Mouse (Mus musculus) spleen, adult 2 months (tissue): ENCODE measurements at regions not wholly inside any gene's neighbourhood (a gene's known extent, or its start where the extent isn't known, plus 50 kb on each side); places are given as distances from the start of the nearest gene placed in this dataset.

ENCODE experiments used
- DNase-seq, 2 experiments: peaks; one replicate each; pipeline versions ENCODE4 v3.0.0 to v3.0.0-alpha.2; 2012 to 2021; ENCODE audit warnings: low spot score in 2 of 2, low read depth in 1 of 2
- H3K27ac ChIP-seq: fragments of 200-500 bp; 2 replicates; pipeline ENCODE4 v1.5.1; 2012; ENCODE audit warnings: low read length, inconsistent platforms; ENCODE audit not compliant: insufficient read depth
- H3K27me3 ChIP-seq: fragments of 200-500 bp; 2 replicates; pipeline ENCODE4 v1.6.1; 2012; ENCODE audit warnings: mild to moderate bottlenecking, moderate library complexity, low read length, inconsistent platforms; ENCODE audit not compliant: control insufficient read depth, insufficient read depth
- H3K36me3 ChIP-seq: fragments of 200-500 bp; 2 replicates; pipeline ENCODE4 v1.6.1; 2012; ENCODE audit warnings: mild to moderate bottlenecking, low read length, inconsistent platforms; ENCODE audit not compliant: control insufficient read depth, insufficient read depth
- H3K4me1 ChIP-seq: fragments of 200-500 bp; 2 replicates; pipeline ENCODE4 v1.6.1; 2011; ENCODE audit warnings: inconsistent platforms; ENCODE audit not compliant: control insufficient read depth, insufficient read depth, insufficient read length
- H3K4me3 ChIP-seq: fragments of 200-500 bp; 2 replicates; pipeline ENCODE4 v1.5.1; 2011; ENCODE audit warnings: mild to moderate bottlenecking, inconsistent platforms; ENCODE audit not compliant: insufficient read depth, insufficient read length; ENCODE audit errors: extremely low read depth
- CTCF ChIP-seq: fragments of 200-500 bp; IDR thresholded peaks from 2 replicates; pipeline ENCODE4 v1.5.1; 2011; ENCODE audit warnings: mild to moderate bottlenecking, inconsistent platforms; ENCODE audit not compliant: insufficient read depth, insufficient read length, insufficient replicate concordance; ENCODE audit errors: extremely low read depth
- POLR2A ChIP-seq: fragments of 200-500 bp; IDR thresholded peaks from 2 replicates; pipeline ENCODE4 v1.6.1; 2011; ENCODE audit warnings: low read depth, low read length, inconsistent platforms
- WGBS: fragments of 180-500 bp; shearing (Covaris S2); methylation state at CpG from one replicate; pipeline ENCODE4 v1.1.7; 2018; 5-methylcytosine and 5-hydroxymethylcytosine counted together

- Histone ChIP-seq H3K27ac (no peak overlapping the region), H3K27me3 (no peaks in the 10 kb centered on the region), H3K4me3 (no peak overlapping the region), H3K36me3 (no peaks in the 10 kb centered on the region), H3K4me1 (no peaks in the 10 kb centered on the region)
- no peak for DNase-seq
- WGBS = 83% methylated on average over 2 of the region's 2 CpGs
- TF ChIP-seq CTCF (no peak), POLR2A (no peak)
Measured at GRCm38 (mm10) chr2:178708649-178709048, 278.3 kb downstream of the Cdh26 start.

- Histone ChIP-seq H3K4me3 (no peak overlapping the region), H3K27me3 (no peaks in the 10 kb centered on the region), H3K4me1 (no peaks in the 10 kb centered on the region), H3K36me3 (no peaks in the 10 kb centered on the region), H3K27ac (no peak overlapping the region)
- no peak for DNase-seq
- 61% methylated on average over 5 of the region's 5 CpGs for WGBS
- no peak for TF ChIP-seq CTCF
- TF ChIP-seq POLR2A = no peak
Measured at GRCm38 (mm10) chr2:178709192-178709881, 279.0 kb downstream of the Cdh26 start.

- 30% methylated on average over 3 of the region's 3 CpGs for WGBS
- no peaks in the 10 kb centered on the region for H3K4me1 ChIP-seq
- no peaks in the 10 kb centered on the region for H3K27me3 ChIP-seq
- no peak overlapping the region for H3K4me3 ChIP-seq
- no peak overlapping the region for H3K27ac ChIP-seq
- TF ChIP-seq CTCF = no peak
- no peak for TF ChIP-seq POLR2A
- H3K36me3 ChIP-seq = no peaks in the 10 kb centered on the region
- no peak for DNase-seq
Measured at GRCm38 (mm10) chr2:178710001-178710400, 279.7 kb downstream of the Cdh26 start.

- H3K27ac ChIP-seq = no peak overlapping the region
- WGBS = 90% methylated on average over 5 of the region's 5 CpGs
Measured at GRCm38 (mm10) chr2:178711587-178712080, 281.3 kb downstream of the Cdh26 start.

GRCm38 (mm10) chr2:178712391-178712892 is 282.1 kb downstream of the Cdh26 start:
- no peaks in the 10 kb centered on the region for H3K4me1 ChIP-seq
- DNase-seq = no peak
- H3K27me3 ChIP-seq = no peaks in the 10 kb centered on the region
- no peak overlapping the region for H3K27ac ChIP-seq
- 86% methylated on average over 9 of the region's 9 CpGs for WGBS
- no peak overlapping the region for H3K4me3 ChIP-seq
- no peaks in the 10 kb centered on the region for H3K36me3 ChIP-seq
- TF ChIP-seq CTCF (no peak), POLR2A (no peak)

More at GRCm38 (mm10) chr2:178711587-178712080, 281.3 kb downstream of the Cdh26 start:
- DNase-seq = no peak
- no peaks in the 10 kb centered on the region for H3K27me3 ChIP-seq
- H3K4me3 ChIP-seq = no peak overlapping the region
- no peaks in the 10 kb centered on the region for H3K36me3 ChIP-seq
- no peaks in the 10 kb centered on the region for H3K4me1 ChIP-seq
- TF ChIP-seq POLR2A (no peak), CTCF (no peak)

GRCm38 (mm10) chr2:178715500-178716245 is 285.3 kb downstream of the Cdh26 start:
- DNase-seq = no peak
- TF ChIP-seq CTCF (no peak), POLR2A (no peak)
- H3K27ac ChIP-seq = no peak overlapping the region
- no peak overlapping the region for H3K4me3 ChIP-seq
- no peaks in the 10 kb centered on the region for H3K36me3 ChIP-seq
- H3K4me1 ChIP-seq = no peaks in the 10 kb centered on the region
- H3K27me3 ChIP-seq = no peaks in the 10 kb centered on the region
- WGBS = 91% methylated on average over 5 of the region's 5 CpGs
